Mouse (Mus musculus): ENCODE data around the gene Pam. TPM values are rescaled to one million over a fixed set of nuclear protein-coding genes. Genes with fewer than 3 reads are reported as not detected.
"Not testable (repeated sequence)": the region's sequence is repeated elsewhere in the genome, so short reads cannot be mapped to it uniquely, and the experiment has no call there.

Pam gene
- polyA plus RNA-seq, 1 experiment from 2014 or later = 65.3 TPM

DNA sequence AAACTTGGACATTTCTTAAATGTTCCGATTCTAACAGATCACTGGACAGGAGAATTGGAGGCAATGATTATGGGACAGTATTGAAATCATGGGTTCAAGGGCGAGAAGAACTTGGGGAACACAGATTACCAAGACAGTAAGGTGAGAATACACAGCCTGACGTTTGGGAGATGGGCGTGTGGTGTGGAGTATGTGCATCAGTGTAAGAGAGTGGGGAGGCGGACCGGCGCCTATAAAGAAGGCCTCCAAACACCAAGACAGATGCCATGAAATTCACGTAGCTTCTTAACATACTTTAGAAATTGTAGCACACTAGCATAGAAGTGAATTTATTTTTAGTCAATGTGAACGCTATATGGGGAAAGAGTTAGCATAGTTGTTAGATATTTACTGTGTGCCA is 76.5 kb downstream of the Pam start:
- ATAC-seq (replicated peaks; ENCODE audit: low FRiP score, low TSS enrichment, low read depth) = no peak
- no peak overlapping the region for H3K4me3 ChIP-seq (ENCODE audit: low read depth, low read length)
- no peak for DNase-seq (ENCODE audit: low spot score)
- H3K27ac ChIP-seq (ENCODE audit: low read depth) = no peak overlapping the region
- H3K36me3 ChIP-seq (ENCODE audit: control insufficient read depth, insufficient read depth, low read length) = no peaks in the 10 kb centered on the region
- H3K9me3 ChIP-seq (ENCODE audit: control insufficient read depth, low read length) = no peaks in the 10 kb centered on the region
- WGBS = 90% methylated on average over 9 of the region's 9 CpGs
- H3K27me3 ChIP-seq (replicated peaks; ENCODE audit: control insufficient read depth, insufficient read depth, low read length) = no peaks in the 10 kb centered on the region
- H3K9ac ChIP-seq (ENCODE audit: low read length) = no peak overlapping the region
- H3K4me2 ChIP-seq (ENCODE audit: low read length) = no peak overlapping the region
- H3K4me1 ChIP-seq (replicated peaks; ENCODE audit: control insufficient read depth, insufficient read depth, low read length) = no peaks in the 10 kb centered on the region

DNA sequence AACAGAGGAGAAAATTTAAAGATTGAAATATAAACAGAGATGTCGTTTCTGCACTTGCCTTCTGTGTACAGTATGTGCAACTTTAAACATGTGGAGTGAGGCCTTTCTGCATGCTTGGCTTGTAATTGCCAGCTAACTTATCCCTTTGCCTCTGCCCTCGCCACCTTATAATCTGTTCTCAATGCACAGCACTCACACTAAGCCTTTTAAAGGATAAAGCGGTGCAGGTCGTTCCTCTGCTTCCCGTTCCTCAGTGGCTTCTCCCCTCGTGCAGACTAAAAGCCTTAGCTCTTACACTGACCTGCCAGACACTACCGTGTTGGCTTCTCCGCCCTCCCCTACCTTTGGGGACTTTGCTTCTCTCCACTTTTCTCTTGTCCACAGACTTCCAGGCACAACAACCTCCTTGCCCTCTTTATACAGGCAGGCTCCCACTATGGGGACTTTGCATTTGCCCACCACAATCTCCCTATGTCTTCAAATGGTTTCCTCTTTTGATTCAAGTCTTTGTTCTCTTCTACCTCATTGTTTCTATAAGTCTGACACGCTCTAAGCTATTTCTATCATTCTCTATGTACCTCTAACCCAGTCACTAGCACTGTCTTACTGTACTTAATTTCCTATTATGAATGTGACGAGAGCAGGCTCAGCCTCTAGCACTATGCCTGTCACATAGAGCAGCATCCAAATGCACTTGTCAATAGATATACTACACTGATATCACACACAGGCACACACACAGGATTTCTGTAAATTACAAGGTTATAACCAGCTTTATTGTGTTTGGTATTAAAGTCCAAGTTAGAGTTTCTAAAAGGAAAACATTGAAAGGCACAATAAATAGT is 79.2 kb downstream of the Pam start:
- WGBS = 66% methylated on average over 10 of the region's 10 CpGs
- Histone ChIP-seq H3K36me3 (ENCODE audit: control insufficient read depth, insufficient read depth, low read length) (no peaks in the 10 kb centered on the region), H3K9me3 (ENCODE audit: control insufficient read depth, low read length) (no peaks in the 10 kb centered on the region), H3K4me3 (ENCODE audit: low read depth, low read length) (no peak overlapping the region), H3K4me2 (ENCODE audit: low read length) (no peak overlapping the region), H3K27me3 (replicated peaks; ENCODE audit: control insufficient read depth, insufficient read depth, low read length) (no peaks in the 10 kb centered on the region), H3K4me1 (replicated peaks; ENCODE audit: control insufficient read depth, insufficient read depth, low read length) (0 out of 2 replicates have a peak, but pooled peaks cover 4% of the 10 kb centered on the region), H3K9ac (ENCODE audit: low read length) (no peak overlapping the region), H3K27ac (ENCODE audit: low read depth) (no peak overlapping the region)
- ATAC-seq (replicated peaks; ENCODE audit: low FRiP score, low TSS enrichment, low read depth) (no peak), DNase-seq (ENCODE audit: low spot score) (no peak)

DNA sequence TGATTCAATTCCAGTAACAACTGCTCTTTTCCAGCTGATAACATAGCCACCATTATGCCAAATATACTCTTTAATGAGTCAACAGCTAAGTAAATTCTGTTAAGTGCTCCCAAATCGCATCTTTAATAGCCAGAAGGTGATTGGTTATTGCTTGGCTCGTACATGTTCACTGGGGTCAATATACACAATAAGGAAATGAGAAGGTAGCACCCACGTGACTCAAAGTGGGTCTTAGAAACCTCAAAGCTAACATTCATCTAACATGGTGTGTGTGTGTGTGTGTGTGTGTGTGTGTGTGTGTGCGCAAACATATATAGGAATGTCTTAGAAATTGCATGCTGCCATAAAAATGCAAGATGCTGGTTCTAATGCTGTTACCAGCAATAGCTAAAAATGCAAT is 79.9 kb downstream of the Pam start:
- Histone ChIP-seq H3K9me3 (ENCODE audit: control insufficient read depth, low read length) (no peaks in the 10 kb centered on the region), H3K27ac (ENCODE audit: low read depth) (no peak overlapping the region), H3K27me3 (replicated peaks; ENCODE audit: control insufficient read depth, insufficient read depth, low read length) (no peaks in the 10 kb centered on the region), H3K4me1 (replicated peaks; ENCODE audit: control insufficient read depth, insufficient read depth, low read length) (peaks cover 10% of the 10 kb centered on the region; the same call in 1 of the 2 replicates), H3K4me3 (ENCODE audit: low read depth, low read length) (no peak overlapping the region), H3K9ac (ENCODE audit: low read length) (no peak overlapping the region), H3K36me3 (ENCODE audit: control insufficient read depth, insufficient read depth, low read length) (no peaks in the 10 kb centered on the region), H3K4me2 (ENCODE audit: low read length) (no peak overlapping the region)
- ATAC-seq (replicated peaks; ENCODE audit: low FRiP score, low TSS enrichment, low read depth) (no peak), DNase-seq (ENCODE audit: low spot score) (no peak)
- WGBS = 85% methylated on average over 4 of the region's 4 CpGs

DNA sequence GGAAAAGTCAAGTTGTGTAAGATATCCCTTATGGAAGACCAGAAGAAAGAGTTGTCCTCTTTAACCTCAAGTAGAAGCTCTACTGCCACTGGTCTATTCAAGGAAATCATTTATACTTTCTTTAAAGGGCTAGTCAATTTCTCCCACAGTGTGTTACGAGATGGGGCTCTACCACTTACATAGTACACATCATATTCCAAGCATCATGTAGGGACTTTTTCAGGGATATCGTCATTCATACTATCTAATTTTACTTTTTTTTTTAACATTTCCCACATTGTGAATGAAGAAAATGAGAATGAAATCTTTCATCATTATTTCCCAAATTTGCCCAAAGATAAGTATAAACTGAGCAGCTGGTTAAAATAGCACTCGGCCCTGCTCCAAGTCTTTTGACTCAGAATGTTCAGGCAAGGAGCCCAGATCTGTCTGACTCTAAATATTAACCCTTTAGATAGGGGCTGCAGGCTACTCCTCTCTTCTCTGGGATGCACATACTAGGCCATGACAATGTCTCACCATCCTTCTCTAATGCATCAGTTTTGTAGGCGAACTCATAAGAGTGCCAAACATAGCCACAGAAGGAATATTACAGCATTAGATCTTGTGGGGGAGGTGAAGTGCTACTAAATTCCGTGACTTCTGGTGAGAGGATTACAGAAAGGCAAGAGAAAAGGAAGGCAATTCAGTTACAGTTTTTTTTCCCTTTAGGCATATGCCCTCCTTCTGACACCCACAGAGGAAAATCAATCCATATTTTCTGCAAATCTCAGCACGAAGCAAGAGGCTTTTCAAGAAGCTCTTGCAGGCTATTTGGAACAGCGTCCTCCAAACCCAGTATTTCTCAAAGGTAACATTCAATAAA is 92.7 kb downstream of the Pam start:
- Histone ChIP-seq H3K36me3 (ENCODE audit: control insufficient read depth, insufficient read depth, low read length) (no peaks in the 10 kb centered on the region), H3K4me2 (ENCODE audit: low read length) (no peak overlapping the region), H3K27ac (ENCODE audit: low read depth) (no peak overlapping the region), H3K4me3 (ENCODE audit: low read depth, low read length) (no peak overlapping the region), H3K4me1 (replicated peaks; ENCODE audit: control insufficient read depth, insufficient read depth, low read length) (no peaks in the 10 kb centered on the region), H3K9ac (ENCODE audit: low read length) (no peak overlapping the region), H3K9me3 (ENCODE audit: control insufficient read depth, low read length) (no peaks in the 10 kb centered on the region), H3K27me3 (replicated peaks; ENCODE audit: control insufficient read depth, insufficient read depth, low read length) (no peaks in the 10 kb centered on the region)
- DNase-seq (ENCODE audit: low spot score) (no peak), ATAC-seq (replicated peaks; ENCODE audit: low FRiP score, low TSS enrichment, low read depth) (no peak)
- 49% methylated on average over 7 of the region's 7 CpGs for WGBS

DNA sequence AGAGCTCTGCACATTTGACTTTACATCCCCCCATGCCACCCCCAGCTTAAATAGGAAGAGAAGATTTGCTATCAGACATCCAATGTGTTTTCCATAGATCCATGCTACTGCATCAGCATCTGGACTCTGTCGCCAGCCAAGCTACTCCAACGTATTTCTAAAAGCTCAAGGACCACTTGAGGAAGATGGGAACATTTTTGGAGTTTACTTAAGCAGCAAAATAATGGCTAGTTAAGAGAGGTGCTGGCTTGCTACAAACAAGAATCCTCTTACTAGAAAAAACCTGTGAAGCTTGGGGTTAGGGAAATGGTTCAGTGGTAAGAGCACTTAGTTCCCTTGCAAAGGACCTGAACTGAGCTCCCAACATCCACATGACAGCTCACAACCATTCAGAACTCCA is 96.0 kb downstream of the Pam start:
- no peak for ATAC-seq (replicated peaks; ENCODE audit: low FRiP score, low TSS enrichment, low read depth)

DNA sequence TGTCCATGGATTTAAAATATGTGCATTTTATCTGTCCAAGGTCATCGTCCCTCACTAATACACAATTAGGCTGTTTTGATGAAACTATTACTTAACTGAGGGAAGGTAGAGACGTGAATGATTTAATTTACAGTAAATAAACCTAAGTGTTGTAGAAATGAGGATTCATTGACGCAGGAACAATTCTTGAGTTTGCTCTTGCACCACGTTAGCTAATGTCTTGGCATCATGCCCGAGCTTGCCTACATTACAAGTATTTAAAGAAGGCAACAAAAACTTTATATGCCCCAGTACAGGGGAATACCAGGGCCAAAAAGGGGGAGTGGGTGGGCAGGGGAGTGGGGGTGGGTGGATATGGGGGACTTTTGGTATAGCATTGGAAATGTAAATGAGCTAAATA is 96.5 kb downstream of the Pam start:
- DNase-seq (ENCODE audit: low spot score) = not testable (repeated sequence)
- 67% methylated on average over 5 of the region's 5 CpGs for WGBS

More for the DNA sequence above, 96.0 kb downstream of the Pam start:
- WGBS = 63% methylated on average over 2 of the region's 2 CpGs
- no peak for DNase-seq (ENCODE audit: low spot score)
- Histone ChIP-seq H3K27me3 (replicated peaks; ENCODE audit: control insufficient read depth, insufficient read depth, low read length) (no peaks in the 10 kb centered on the region), H3K9me3 (ENCODE audit: control insufficient read depth, low read length) (no peaks in the 10 kb centered on the region), H3K4me2 (ENCODE audit: low read length) (no peak overlapping the region), H3K4me3 (ENCODE audit: low read depth, low read length) (no peak overlapping the region), H3K27ac (ENCODE audit: low read depth) (no peak overlapping the region), H3K9ac (ENCODE audit: low read length) (no peak overlapping the region), H3K36me3 (ENCODE audit: control insufficient read depth, insufficient read depth, low read length) (no peaks in the 10 kb centered on the region), H3K4me1 (replicated peaks; ENCODE audit: control insufficient read depth, insufficient read depth, low read length) (no peaks in the 10 kb centered on the region)

DNA sequence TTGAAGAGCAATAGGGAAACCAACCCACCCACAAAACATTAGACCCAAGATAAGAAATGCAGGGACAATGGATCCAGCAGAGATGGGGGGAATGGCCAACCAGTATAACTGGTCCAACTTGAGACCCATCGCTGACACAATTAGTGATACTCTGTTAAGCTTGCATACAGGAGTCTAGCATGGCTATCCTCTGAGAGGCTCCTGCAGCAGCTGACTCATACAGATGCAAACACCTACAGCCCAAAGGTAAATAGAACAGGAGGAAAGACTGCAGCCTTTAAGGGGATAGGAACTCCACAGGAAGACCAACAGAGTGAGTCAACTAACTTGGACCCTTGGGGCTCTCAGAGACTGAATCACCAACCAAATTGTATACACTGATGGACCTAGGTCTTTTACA is 98.4 kb downstream of the Pam start:
- no peak overlapping the region for H3K4me2 ChIP-seq (ENCODE audit: low read length)
- no peaks in the 10 kb centered on the region for H3K4me1 ChIP-seq (replicated peaks; ENCODE audit: control insufficient read depth, insufficient read depth, low read length)
- DNase-seq (ENCODE audit: low spot score) (no peak), ATAC-seq (replicated peaks; ENCODE audit: low FRiP score, low TSS enrichment, low read depth) (no peak)
- no peaks in the 10 kb centered on the region for H3K9me3 ChIP-seq (ENCODE audit: control insufficient read depth, low read length)
- 72% methylated on average over 1 of the region's 1 CpGs for WGBS
- no peak overlapping the region for H3K27ac ChIP-seq (ENCODE audit: low read depth)
- H3K4me3 ChIP-seq (ENCODE audit: low read depth, low read length) = no peak overlapping the region
- no peak overlapping the region for H3K9ac ChIP-seq (ENCODE audit: low read length)
- no peaks in the 10 kb centered on the region for H3K27me3 ChIP-seq (replicated peaks; ENCODE audit: control insufficient read depth, insufficient read depth, low read length)
- H3K36me3 ChIP-seq (ENCODE audit: control insufficient read depth, insufficient read depth, low read length) = no peaks in the 10 kb centered on the region

More for the DNA sequence above, 96.5 kb downstream of the Pam start:
- H3K9ac ChIP-seq (ENCODE audit: low read length); H3K36me3 ChIP-seq (ENCODE audit: control insufficient read depth, insufficient read depth, low read length); H3K4me3 ChIP-seq (ENCODE audit: low read depth, low read length); H3K9me3 ChIP-seq (ENCODE audit: control insufficient read depth, low read length); ATAC-seq (replicated peaks; ENCODE audit: low FRiP score, low TSS enrichment, low read depth); H3K27me3 ChIP-seq (replicated peaks; ENCODE audit: control insufficient read depth, insufficient read depth, low read length); H3K27ac ChIP-seq (ENCODE audit: low read depth); H3K4me2 ChIP-seq (ENCODE audit: low read length); H3K4me1 ChIP-seq (replicated peaks; ENCODE audit: control insufficient read depth, insufficient read depth, low read length): not testable (repeated sequence)

DNA sequence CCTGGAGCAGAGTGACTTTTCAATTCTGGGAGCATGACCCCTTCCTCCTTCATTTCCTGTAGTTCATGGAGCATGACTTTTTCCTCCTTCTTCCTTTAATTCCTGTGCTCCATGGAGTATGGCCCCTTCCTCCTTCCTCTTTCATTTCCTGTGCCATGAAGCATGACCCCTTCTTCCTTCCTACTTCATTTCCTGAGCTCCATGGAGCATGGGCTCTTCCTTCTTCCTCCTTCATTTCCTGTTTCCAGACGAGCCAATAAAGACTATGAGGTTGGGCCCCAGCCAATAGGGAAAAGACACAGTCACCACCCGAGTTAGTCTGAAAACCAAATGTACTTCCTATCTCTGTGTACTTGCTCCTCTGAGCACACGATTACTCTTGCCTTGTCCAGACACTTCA is 103.5 kb downstream of the Pam start:
- H3K36me3 ChIP-seq (ENCODE audit: control insufficient read depth, insufficient read depth, low read length) = no peaks in the 10 kb centered on the region
- no peak for ATAC-seq (replicated peaks; ENCODE audit: low FRiP score, low TSS enrichment, low read depth)
- no peak overlapping the region for H3K4me2 ChIP-seq (ENCODE audit: low read length)
- H3K9ac ChIP-seq (ENCODE audit: low read length) = no peak overlapping the region
- no peak overlapping the region for H3K4me3 ChIP-seq (ENCODE audit: low read depth, low read length)
- no peak overlapping the region for H3K27ac ChIP-seq (ENCODE audit: low read depth)
- no peaks in the 10 kb centered on the region for H3K9me3 ChIP-seq (ENCODE audit: control insufficient read depth, low read length)
- no peaks in the 10 kb centered on the region for H3K4me1 ChIP-seq (replicated peaks; ENCODE audit: control insufficient read depth, insufficient read depth, low read length)
- DNase-seq (ENCODE audit: low spot score) = no peak
- 74% methylated on average over 3 of the region's 3 CpGs for WGBS
- no peaks in the 10 kb centered on the region for H3K27me3 ChIP-seq (replicated peaks; ENCODE audit: control insufficient read depth, insufficient read depth, low read length)
